Comparison of ENCODE assay signal across 8 mouse cellular contexts in genomic region chr19:46459889-46460288, GRCm38 (mm10). TPM values are rescaled to one million over a fixed set of nuclear protein-coding genes. Genes with fewer than 3 reads are reported as not detected.
DNase-seq lines count a peak whose midpoint lies in the region; ATAC-seq lines count a peak whose summit lies in the region.

No protein-coding gene starts in this region.

- H3K9ac ChIP-seq in heart, embryonic 16.5 days (ENCODE audit: low read length) = no peak overlapping the region; the same call in 1 of the 2 replicates
- no peak overlapping the region for H3K9ac ChIP-seq in forebrain, embryonic 14.5 days (ENCODE audit: low read length)

- peaks cover 53% of the 10 kb centered on the region for H3K4me1 ChIP-seq in heart, embryonic 16.5 days (ENCODE audit: control insufficient read depth, insufficient read depth, low read length)
- no peaks in the 10 kb centered on the region for H3K4me1 ChIP-seq in forebrain, embryonic 14.5 days (ENCODE audit: control insufficient read depth, insufficient read depth, low read length)

- no peaks in the 10 kb centered on the region for H3K27me3 ChIP-seq in heart, embryonic 16.5 days (ENCODE audit: control insufficient read depth, insufficient read depth, low read length)
- no peaks in the 10 kb centered on the region for H3K27me3 ChIP-seq in forebrain, embryonic 14.5 days (replicated peaks; ENCODE audit: control insufficient read depth, insufficient read depth, low read length)

- 49% methylated on average over 2 of the region's 2 CpGs for WGBS in heart, embryonic 16.5 days
- 81% methylated on average over 2 of the region's 2 CpGs for WGBS in forebrain, embryonic 14.5 days

- no peak overlapping the region for H3K4me3 ChIP-seq in heart, embryonic 16.5 days (ENCODE audit: low read length)
- no peak overlapping the region for H3K4me3 ChIP-seq in forebrain, embryonic 14.5 days (ENCODE audit: low read depth, low read length)

- DNase-seq in adrenal gland, postnatal 10 days = peak; percentile 68
- no peak for DNase-seq in adrenal gland, postnatal 4 days (ENCODE audit: low spot score in 2 of 2)
- peak; percentile 48 for DNase-seq in adrenal gland, postnatal 14 days
- peak; percentile 81 to 88 for DNase-seq in lung, adult 18-20 months
- DNase-seq in right cerebral cortex, postnatal 14 days = no peak
- no peak for DNase-seq in forebrain, embryonic 14.5 days (ENCODE audit: low spot score)
- no peak for DNase-seq in layer of hippocampus, postnatal 25 days (ENCODE audit: extremely low spot score in 1 of 2, low spot score in 1 of 2)

- no peak overlapping the region for H3K4me2 ChIP-seq in heart, embryonic 16.5 days (ENCODE audit: low read depth, low read length)
- H3K4me2 ChIP-seq in forebrain, embryonic 14.5 days (ENCODE audit: low read length) = no peak overlapping the region

- H3K9me3 ChIP-seq in heart, embryonic 16.5 days (replicated peaks; ENCODE audit: control insufficient read depth, low read length) = 0 out of 2 replicates have a peak, but pooled peaks cover 2% of the 10 kb centered on the region
- H3K9me3 ChIP-seq in forebrain, embryonic 14.5 days (replicated peaks; ENCODE audit: control insufficient read depth, low read length) = no peaks in the 10 kb centered on the region

- ATAC-seq in heart, embryonic 16.5 days (replicated peaks; ENCODE audit: extremely low read depth, insufficient read depth, low FRiP score) = peak; percentile 68
- ATAC-seq in forebrain, embryonic 14.5 days = no peak

- H3K36me3 ChIP-seq in heart, embryonic 16.5 days (ENCODE audit: control insufficient read depth, insufficient read depth) = peaks cover 4% of the 10 kb centered on the region; the same call in 1 of the 2 replicates
- peaks cover 32% of the 10 kb centered on the region for H3K36me3 ChIP-seq in forebrain, embryonic 14.5 days (ENCODE audit: control insufficient read depth, insufficient read depth, low read length)

- peak overlapping the region; percentile 83 for H3K27ac ChIP-seq in heart, embryonic 16.5 days (ENCODE audit: low read length)
- H3K27ac ChIP-seq in forebrain, embryonic 14.5 days (ENCODE audit: low read depth, low read length) = no peak overlapping the region

RNA-seq across cellular contexts. Expression of gene Trim8, which starts 41.6 kb away (rescaled TPM):
- 10 to 100 TPM; 37.9 to 41.6 TPM for total RNA-seq in adrenal gland, postnatal 10 days (2021)
- 10 to 100 TPM; 60.5 to 70.3 TPM for total RNA-seq in adrenal gland, postnatal 4 days (2021)
- 39.3 and 44.9 TPM in 2 replicates for total RNA-seq in adrenal gland, postnatal 14 days (2021)
- polyA plus RNA-seq in heart, embryonic 16.5 days (2015; fragmentation: Nextera tagmentation; extraction: Ambion mirVana) = 17.0 and 19.4 TPM in 2 replicates
- polyA plus RNA-seq in forebrain, embryonic 14.5 days (2014; fragmentation: Nextera tagmentation; extraction: Ambion mirVana) = 23.0 and 24.8 TPM in 2 replicates
- 100 to 1,000 TPM; 105 to 109 TPM for total RNA-seq in layer of hippocampus, postnatal 25 days (2021)

Comparison
In these comparisons a context has a peak if more than half of its experiments do, and no peak if none do; other contexts are left out.
1. DNase-seq: peak in adrenal gland, postnatal 10 days (single experiment), adrenal gland, postnatal 14 days (single experiment) and lung, adult 18-20 months (2 of 2); none in adrenal gland, postnatal 4 days (0 of 2), right cerebral cortex, postnatal 14 days (single experiment), forebrain, embryonic 14.5 days (single experiment) and layer of hippocampus, postnatal 25 days (0 of 2).